Comparison of ENCODE assay signal across 8 mouse cellular contexts in the genomic region with DNA sequence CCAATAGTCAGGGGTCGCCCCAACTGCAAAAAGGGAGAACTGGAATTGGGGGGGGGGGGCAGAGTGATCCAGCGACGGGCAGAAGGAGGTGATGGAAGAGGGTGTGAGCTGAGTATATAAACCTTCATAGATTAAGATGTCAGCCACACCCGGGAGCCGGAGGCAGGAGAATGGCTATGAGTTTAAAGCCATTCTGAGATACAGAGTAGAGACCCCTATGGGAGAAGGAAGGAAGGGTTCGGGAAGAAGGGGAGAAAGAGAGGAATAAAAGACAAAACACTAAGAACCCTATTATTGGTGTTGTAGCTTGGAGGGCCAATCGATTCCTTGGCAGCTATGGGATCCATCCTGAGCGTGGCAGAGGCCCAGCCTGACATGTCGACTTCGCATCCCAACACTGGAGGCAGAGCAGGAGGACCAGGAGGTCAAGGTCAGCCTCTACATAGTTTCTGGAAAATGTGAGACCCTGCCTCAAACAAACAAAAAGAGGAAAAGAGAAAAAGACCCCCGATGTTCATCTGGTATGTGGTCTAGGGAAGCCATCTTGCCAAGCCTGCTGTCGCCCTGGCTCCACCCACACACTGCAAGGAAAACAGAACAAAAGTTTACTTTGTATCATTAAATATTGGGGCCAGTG. TPM values are rescaled to one million over a fixed set of nuclear protein-coding genes. Genes with fewer than 3 reads are reported as not detected.
DNase-seq lines count a peak whose midpoint lies in the region; ATAC-seq and TF ChIP-seq lines count a peak whose summit lies in the region.

A gene (minus strand): TSS at position 24 of the 637 bp plus-strand sequence.

- H3K4me1 ChIP-seq in heart, embryonic 14.5 days (ENCODE audit: control insufficient read depth in 2 of 2, insufficient read depth in 2 of 2, low read length in 2 of 2): peaks cover 4 to 12% of the 10 kb centered on the region in 2 experiments; a peak in 3 of 4 replicates
- H3K4me1 ChIP-seq in G1E (ENCODE audit: insufficient read depth, low read depth, low read length): peaks cover 13% of the 10 kb centered on the region
- H3K4me1 ChIP-seq in hindbrain, embryonic 13.5 days (replicated peaks): peaks cover 39% of the 10 kb centered on the region
- H3K4me1 ChIP-seq in liver, embryonic 13.5 days (replicated peaks): peaks cover 13% of the 10 kb centered on the region

- 46% methylated on average over 12 of the region's 12 CpGs for WGBS in heart, embryonic 14.5 days
- 47% methylated on average over 12 of the region's 12 CpGs for WGBS in hindbrain, embryonic 13.5 days
- WGBS in liver, embryonic 13.5 days (ENCODE audit: insufficient replicate concordance): 49% methylated on average over 12 of the region's 12 CpGs

- H3K27me3 ChIP-seq in heart, embryonic 14.5 days (ENCODE audit: control insufficient read depth, insufficient read depth, low read length): peaks cover 45% of the 10 kb centered on the region
- H3K27me3 ChIP-seq in G1E (ENCODE audit: insufficient read depth, low read length): peaks cover 52% of the 10 kb centered on the region
- peaks cover 49% of the 10 kb centered on the region for H3K27me3 ChIP-seq in hindbrain, embryonic 13.5 days
- H3K27me3 ChIP-seq in liver, embryonic 13.5 days: peaks cover 57% of the 10 kb centered on the region

- no peak within 1 kb of the TSS for H3K27ac ChIP-seq in heart, embryonic 14.5 days (replicated peaks in 1 of 2; ENCODE audit: control insufficient read depth in 1 of 2, insufficient read depth in 1 of 2, low read depth in 2 of 2, low read length in 2 of 2)
- H3K27ac ChIP-seq in hindbrain, embryonic 13.5 days: no peak within 1 kb of the TSS
- no peak within 1 kb of the TSS for H3K27ac ChIP-seq in liver, embryonic 13.5 days

- H3K36me3 ChIP-seq in heart, embryonic 14.5 days (ENCODE audit: control insufficient read depth, insufficient read depth, low read length): peaks cover 6% of the 10 kb centered on the region
- H3K36me3 ChIP-seq in G1E (replicated peaks): peaks cover 10% of the 10 kb centered on the region
- H3K36me3 ChIP-seq in hindbrain, embryonic 13.5 days: peaks cover 27% of the 10 kb centered on the region
- H3K36me3 ChIP-seq in liver, embryonic 13.5 days: no peaks in the 10 kb centered on the region

- peak within 1 kb of the TSS in 1 of 2 experiments; percentile 16; a peak in 1 of 4 replicates for H3K4me3 ChIP-seq in heart, embryonic 14.5 days (ENCODE audit: control insufficient read depth in 1 of 2, insufficient read depth in 1 of 2, low read depth in 1 of 2, low read length in 2 of 2)
- peak within 1 kb of the TSS; percentile 44; the same call in 1 of the 2 replicates for H3K4me3 ChIP-seq in G1E (ENCODE audit: low read depth, low read length)
- peak within 1 kb of the TSS; percentile 56 for H3K4me3 ChIP-seq in hindbrain, embryonic 13.5 days
- H3K4me3 ChIP-seq in liver, embryonic 13.5 days (replicated peaks): peak within 1 kb of the TSS; percentile 20; the same call in 1 of the 2 replicates

- H3K9me3 ChIP-seq in heart, embryonic 14.5 days (ENCODE audit: control insufficient read depth, low read length): no peaks in the 10 kb centered on the region
- H3K9me3 ChIP-seq in G1E (replicated peaks): no peaks in the 10 kb centered on the region
- H3K9me3 ChIP-seq in hindbrain, embryonic 13.5 days: no peaks in the 10 kb centered on the region
- no peaks in the 10 kb centered on the region for H3K9me3 ChIP-seq in liver, embryonic 13.5 days (replicated peaks)

- no peak within 1 kb of the TSS for H3K9ac ChIP-seq in heart, embryonic 14.5 days (ENCODE audit: low read length)
- peak within 1 kb of the TSS; percentile 83 for H3K9ac ChIP-seq in hindbrain, embryonic 13.5 days
- no peak within 1 kb of the TSS for H3K9ac ChIP-seq in liver, embryonic 13.5 days

- peak within 1 kb of the TSS; percentile 49 for H3K4me2 ChIP-seq in heart, embryonic 14.5 days (ENCODE audit: low read length)
- H3K4me2 ChIP-seq in hindbrain, embryonic 13.5 days: peak within 1 kb of the TSS; percentile 70
- H3K4me2 ChIP-seq in liver, embryonic 13.5 days: peak within 1 kb of the TSS; percentile 51

- TF ChIP-seq CTCF in G1E (IDR thresholded peaks at IDR 0.05; ENCODE audit: low read depth, low read length): no peak

- DNase-seq in heart, adult 8-10 months (ENCODE audit: low spot score): no peak
- no peak for DNase-seq in G1E (ENCODE audit: low spot score)
- no peak for DNase-seq in liver, embryonic 13.5 days
- no peak for DNase-seq in retina, embryonic 14.5 days (ENCODE audit: low spot score)
- DNase-seq in urinary bladder, postnatal 14 days (ENCODE audit: low spot score): no peak
- DNase-seq in thymus, postnatal 4 days: no peak

- ATAC-seq in heart, embryonic 14.5 days (ENCODE audit: insufficient number of reproducible peaks, insufficient read depth, low FRiP score, low read depth): no peak
- ATAC-seq in G1E (ENCODE audit: extremely low read depth, insufficient number of reproducible peaks, low FRiP score, poor library complexity, severe bottlenecking): no peak
- no peak for ATAC-seq in hindbrain, embryonic 13.5 days (ENCODE audit: low FRiP score)
- ATAC-seq in liver, embryonic 13.5 days (ENCODE audit: low read depth): no peak

RNA-seq across cellular contexts. Expression of the gene that starts here (rescaled TPM):
- not detected in 2 replicates for polyA plus RNA-seq in heart, embryonic 14.5 days (2014; fragmentation: Nextera tagmentation; extraction: Ambion mirVana)
- total RNA-seq in heart, adult 8-10 months (2022): under 1 TPM in 1 of 4 experiments, not detected in 3; 0.44 TPM
- not detected in 2 replicates for total RNA-seq in G1E (2014; fragmentation: Nextera tagmentation)
- 0.44 TPM in 1 of 2 replicates, not detected in the other for total RNA-seq in G1E (2017)
- 0.02 TPM in 1 of 2 replicates, not detected in the other for polyA plus RNA-seq in G1E (2012)
- 37.5 and 40.2 TPM in 2 replicates for polyA plus RNA-seq in hindbrain, embryonic 13.5 days (2015; fragmentation: Nextera tagmentation; extraction: Ambion mirVana)
- 0.06 TPM in 1 of 2 replicates, not detected in the other for polyA plus RNA-seq in liver, embryonic 13.5 days (2015; fragmentation: Nextera tagmentation; extraction: Ambion mirVana)

Comparison
In these comparisons a context has a peak if more than half of its experiments do, and no peak if none do; other contexts are left out.
1. RNA of the gene that starts here (polyA plus RNA-seq): 37.5 to 40.2 TPM in hindbrain, embryonic 13.5 days; 0.06 TPM in liver, embryonic 13.5 days, 0.02 TPM in G1E and not detected in heart, embryonic 14.5 days; every median in the first group is over 10 times any median in the second.
2. Peak in every context shown above with its lines, with median percentiles within 50 percentile points of each other: H3K4me2 ChIP-seq.